Mouse (Mus musculus) liver, embryonic 11.5 days (tissue): ENCODE measurements around the gene Bcl11b. TPM values are rescaled to one million over a fixed set of nuclear protein-coding genes. Genes with fewer than 3 reads are reported as not detected.

ENCODE experiments used
- ATAC-seq: fragments of 200-750 bp; cut with Nextera tagmentation; replicated peaks from 2 replicates; pipeline ENCODE4 v1.8.0; 2017; ENCODE audit warnings: moderate number of reproducible peaks, mild to moderate bottlenecking, moderate TSS enrichment, moderate library complexity; ENCODE audit not compliant: low FRiP score
- DNase-seq: peaks from one replicate; pipeline ENCODE4 v3.0.0-alpha.2; 2017; ENCODE audit warnings: low spot score
- H3K27ac ChIP-seq: fragments of 300-500 bp; sonication (generic); 2 replicates; pipeline ENCODE4 v1.5.1; 2014; ENCODE audit warnings: mild to moderate bottlenecking, low read depth, low read length, control low read depth
- H3K27me3 ChIP-seq: fragments of 300-500 bp; sonication (generic); replicated peaks from 2 replicates; pipeline ENCODE4 v1.6.1; 2014; ENCODE audit warnings: low read length, mixed read lengths; ENCODE audit not compliant: control insufficient read depth, insufficient read depth
- H3K36me3 ChIP-seq: fragments of 300-500 bp; sonication (generic); 2 replicates; pipeline ENCODE4 v1.6.1; 2014; ENCODE audit warnings: mild to moderate bottlenecking, low read length, moderate library complexity, mixed read lengths; ENCODE audit not compliant: control insufficient read depth, insufficient read depth
- H3K4me1 ChIP-seq: fragments of 300-500 bp; sonication (generic); replicated peaks from 2 replicates; pipeline ENCODE4 v1.6.1; 2014; ENCODE audit warnings: low read length, mixed read lengths; ENCODE audit not compliant: control insufficient read depth, insufficient read depth
- H3K4me2 ChIP-seq: fragments of 300-500 bp; sonication (generic); 2 replicates; pipeline ENCODE4 v1.6.1; 2014; ENCODE audit warnings: mild to moderate bottlenecking, control low read depth, moderate library complexity
- H3K4me3 ChIP-seq: fragments of 300-500 bp; sonication (generic); 2 replicates; pipeline ENCODE4 v1.5.1; 2014; ENCODE audit warnings: low read depth, low read length, control low read depth
- H3K9ac ChIP-seq: fragments of 300-500 bp; sonication (generic); 2 replicates; pipeline ENCODE4 v1.6.1; 2014; ENCODE audit warnings: low read depth, low read length, control low read depth
- H3K9me3 ChIP-seq: fragments of 300-500 bp; sonication (generic); 2 replicates; pipeline ENCODE4 v1.6.1; 2016; ENCODE audit warnings: low read length, inconsistent platforms, mixed read lengths; ENCODE audit not compliant: control insufficient read depth
- WGBS: fragments of 180-500 bp; shearing (Covaris S2); extraction: QIAGEN DNeasy Blood & Tissue Kit; methylation state at CpG from one replicate; pipeline ENCODE4 v1.1.7; 2014; 5-methylcytosine and 5-hydroxymethylcytosine counted together
- polyA plus RNA-seq: library from polyadenylated mRNA; unstranded; fragments of >200 nt; fragmentation: Nextera tagmentation; extraction: Ambion mirVana; gene quantifications from 2 replicates; pipeline ENCODE4 v1.2.1, GENCODE M21; 2014

Gene Bcl11b
- polyA plus RNA-seq, 1 experiment from 2014 or later, result 0.90 TPM

DNA sequence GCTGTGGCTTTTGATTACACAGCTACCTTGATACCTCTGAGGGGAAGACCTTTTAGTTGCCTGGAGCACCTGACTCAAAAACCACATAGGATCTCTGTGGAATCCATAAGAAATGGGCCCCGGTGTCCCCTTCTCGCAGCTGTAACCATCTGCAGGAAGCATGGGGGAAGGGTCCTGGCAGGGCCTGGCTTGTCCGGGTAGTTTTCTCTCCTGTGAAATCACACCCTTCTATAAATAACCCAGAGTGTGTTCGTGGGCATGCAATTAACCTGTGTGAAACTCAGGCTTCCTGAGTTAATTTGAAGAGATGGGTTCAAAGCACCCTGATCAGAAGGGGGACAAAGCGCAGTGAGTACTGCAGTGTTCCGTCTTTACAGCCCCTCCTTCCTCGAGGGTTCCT lies 40.5 kb downstream of the Bcl11b start:
- no peaks in the 10 kb centered on the region for H3K36me3 ChIP-seq
- no peak overlapping the region for H3K9ac ChIP-seq
- H3K9me3 ChIP-seq, result no peaks in the 10 kb centered on the region
- 52% methylated on average over 7 of the region's 7 CpGs for WGBS
- no peak for DNase-seq
- no peak overlapping the region for H3K27ac ChIP-seq
- 0 out of 2 replicates have a peak, but pooled peaks cover 5% of the 10 kb centered on the region for H3K4me1 ChIP-seq
- H3K4me3 ChIP-seq, result no peak overlapping the region
- no peaks in the 10 kb centered on the region for H3K27me3 ChIP-seq
- no peak for ATAC-seq
- no peak overlapping the region for H3K4me2 ChIP-seq

DNA sequence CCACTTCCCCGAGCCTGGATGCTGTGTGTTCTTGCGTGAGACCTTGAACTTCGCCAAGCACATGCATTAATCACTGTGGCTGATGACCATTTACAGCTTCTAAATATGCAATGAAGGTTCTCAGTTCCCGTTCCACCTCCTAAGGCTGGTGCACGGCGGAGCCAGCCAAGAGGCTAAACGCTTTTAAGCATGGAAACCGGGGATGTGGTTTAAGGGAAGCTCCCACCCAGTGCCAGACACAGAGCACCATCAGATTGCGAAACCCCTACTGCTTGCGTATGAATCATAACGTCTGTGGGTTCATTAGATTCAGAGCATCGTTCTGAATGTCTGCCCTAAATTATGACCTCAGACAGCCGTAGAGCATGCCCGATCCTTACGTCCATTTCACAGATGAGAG lies 41.6 kb downstream of the Bcl11b start:
- H3K9ac ChIP-seq, result no peak overlapping the region
- H3K27me3 ChIP-seq, result no peaks in the 10 kb centered on the region
- H3K4me1 ChIP-seq, result 0 out of 2 replicates have a peak, but pooled peaks cover 5% of the 10 kb centered on the region
- WGBS, result 72% methylated on average over 15 of the region's 15 CpGs
- no peak overlapping the region for H3K27ac ChIP-seq
- H3K36me3 ChIP-seq, result no peaks in the 10 kb centered on the region
- no peaks in the 10 kb centered on the region for H3K9me3 ChIP-seq
- no peak for ATAC-seq
- H3K4me3 ChIP-seq, result no peak overlapping the region
- H3K4me2 ChIP-seq, result no peak overlapping the region
- DNase-seq, result no peak

DNA sequence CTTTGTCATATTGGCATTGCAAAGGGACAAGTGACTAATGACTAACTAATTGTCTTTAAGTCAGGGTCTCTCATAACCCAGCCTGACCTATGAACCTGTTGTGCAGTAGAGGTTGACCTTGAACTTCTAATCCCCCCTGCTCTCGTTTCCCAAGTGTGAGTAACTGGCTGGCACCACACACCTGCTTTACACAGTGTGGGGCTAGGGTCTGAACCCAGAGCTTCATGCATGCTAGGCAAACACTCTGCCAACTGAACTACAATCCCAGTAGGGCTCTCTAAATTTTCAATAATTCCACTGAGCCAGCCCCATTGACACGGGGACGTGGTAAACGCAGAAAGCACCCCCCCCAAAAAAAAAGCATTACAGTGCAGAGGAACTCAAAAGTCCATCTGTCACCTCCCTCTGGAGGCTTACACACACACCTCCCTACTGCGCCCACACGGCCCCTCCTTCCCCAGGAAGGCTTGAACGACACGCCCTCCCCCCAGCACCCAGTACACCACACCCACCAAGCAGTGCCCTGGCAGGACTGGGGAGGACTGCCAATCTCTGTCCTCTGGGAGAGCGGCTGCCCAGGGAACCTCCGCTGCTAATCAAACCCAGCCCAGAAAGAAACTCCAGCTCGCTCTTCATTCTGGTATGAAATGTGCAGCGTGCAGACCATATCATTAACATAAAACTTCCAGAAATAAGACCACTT lies 42.5 kb downstream of the Bcl11b start:
- ATAC-seq (no peak), DNase-seq (no peak)
- WGBS, result 62% methylated on average over 12 of the region's 12 CpGs
- Histone ChIP-seq H3K4me3 (no peak overlapping the region), H3K27me3 (no peaks in the 10 kb centered on the region), H3K9me3 (no peaks in the 10 kb centered on the region), H3K27ac (no peak overlapping the region), H3K36me3 (no peaks in the 10 kb centered on the region), H3K9ac (no peak overlapping the region), H3K4me2 (no peak overlapping the region), H3K4me1 (0 out of 2 replicates have a peak, but pooled peaks cover 5% of the 10 kb centered on the region)

GRCm38 (mm10) chr12:107960365-107960764 lies 43.0 kb downstream of the Bcl11b start:
- DNase-seq (no peak), ATAC-seq (no peak)
- H3K9me3 ChIP-seq, result no peaks in the 10 kb centered on the region
- H3K4me2 ChIP-seq, result no peak overlapping the region
- no peak overlapping the region for H3K27ac ChIP-seq
- no peak overlapping the region for H3K4me3 ChIP-seq
- no peak overlapping the region for H3K9ac ChIP-seq
- H3K27me3 ChIP-seq, result no peaks in the 10 kb centered on the region
- H3K4me1 ChIP-seq, result 0 out of 2 replicates have a peak, but pooled peaks cover 5% of the 10 kb centered on the region
- 69% methylated on average over 14 of the region's 14 CpGs for WGBS
- no peaks in the 10 kb centered on the region for H3K36me3 ChIP-seq

GRCm38 (mm10) chr12:107959872-107960271 lies 43.5 kb downstream of the Bcl11b start:
- H3K27ac ChIP-seq, result no peak overlapping the region
- ATAC-seq (no peak), DNase-seq (no peak)
- H3K9me3 ChIP-seq, result no peaks in the 10 kb centered on the region
- no peak overlapping the region for H3K4me2 ChIP-seq
- no peaks in the 10 kb centered on the region for H3K27me3 ChIP-seq
- WGBS, result 65% methylated on average over 8 of the region's 8 CpGs
- no peaks in the 10 kb centered on the region for H3K36me3 ChIP-seq
- 0 out of 2 replicates have a peak, but pooled peaks cover 5% of the 10 kb centered on the region for H3K4me1 ChIP-seq
- H3K4me3 ChIP-seq, result no peak overlapping the region
- H3K9ac ChIP-seq, result no peak overlapping the region

GRCm38 (mm10) chr12:107953044-107953684 lies 50.2 kb downstream of the Bcl11b start:
- ATAC-seq, result no peak

GRCm38 (mm10) chr12:107952318-107952724 lies 51.1 kb downstream of the Bcl11b start:
- WGBS, result 77% methylated on average over 20 of the region's 20 CpGs
- DNase-seq, result no peak
- ATAC-seq, result no peak
- no peaks in the 10 kb centered on the region for H3K9me3 ChIP-seq
- H3K27me3 ChIP-seq, result no peaks in the 10 kb centered on the region
- no peak overlapping the region for H3K4me2 ChIP-seq
- H3K27ac ChIP-seq, result no peak overlapping the region
- no peaks in the 10 kb centered on the region for H3K36me3 ChIP-seq
- no peak overlapping the region for H3K9ac ChIP-seq
- H3K4me1 ChIP-seq, result no peaks in the 10 kb centered on the region
- no peak overlapping the region for H3K4me3 ChIP-seq

More at GRCm38 (mm10) chr12:107953044-107953684, 50.2 kb downstream of the Bcl11b start:
- no peak overlapping the region for H3K4me3 ChIP-seq
- no peaks in the 10 kb centered on the region for H3K9me3 ChIP-seq
- no peak overlapping the region for H3K27ac ChIP-seq
- H3K9ac ChIP-seq, result no peak overlapping the region
- no peaks in the 10 kb centered on the region for H3K27me3 ChIP-seq
- no peaks in the 10 kb centered on the region for H3K4me1 ChIP-seq
- WGBS, result 85% methylated on average over 16 of the region's 16 CpGs
- no peaks in the 10 kb centered on the region for H3K36me3 ChIP-seq
- DNase-seq, result no peak
- H3K4me2 ChIP-seq, result no peak overlapping the region

GRCm38 (mm10) chr12:107950667-107951179 lies 52.7 kb downstream of the Bcl11b start:
- Histone ChIP-seq H3K9ac (no peak overlapping the region), H3K27me3 (no peaks in the 10 kb centered on the region), H3K4me2 (no peak overlapping the region), H3K4me3 (no peak overlapping the region), H3K36me3 (no peaks in the 10 kb centered on the region), H3K9me3 (no peaks in the 10 kb centered on the region), H3K27ac (no peak overlapping the region), H3K4me1 (no peaks in the 10 kb centered on the region)
- DNase-seq (no peak), ATAC-seq (no peak)
- WGBS, result 65% methylated on average over 20 of the region's 20 CpGs
